Mouse (Mus musculus): Measurements from ENCODE around the gene Bmt2.

GRCm38 (mm10) chr6:13636582-13636989 lies 41.2 kb downstream of the Bmt2 start:
- TF ChIP-seq CTCF (IDR thresholded peaks at IDR 0.05; ENCODE audit: low read depth, low read length) (no peak), POLR2A (IDR thresholded peaks at IDR 0.05; ENCODE audit: extremely low read depth, insufficient read depth, low read length) (no peak)

All from liver, adult 2 months (tissue).